Mouse (Mus musculus): Measurements from ENCODE around the gene Ankrd61.

The Ankrd61 gene

DNA sequence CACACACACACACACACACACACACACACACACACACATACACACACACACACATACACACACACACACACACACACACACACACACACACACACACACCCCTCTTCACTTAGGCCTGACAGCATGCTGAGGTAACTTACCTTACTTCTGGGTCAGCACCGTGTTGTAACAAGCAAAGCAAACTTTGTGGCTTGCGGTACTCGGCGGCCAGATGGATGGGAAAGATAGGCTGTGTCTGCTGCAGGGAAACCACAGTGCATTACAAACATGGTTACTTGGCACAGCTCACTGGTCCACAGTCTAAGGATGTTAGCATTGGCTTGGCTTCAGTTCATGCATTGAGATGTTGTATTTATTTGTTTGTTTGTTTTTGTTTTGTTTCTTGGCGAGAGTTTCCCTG lies 4.1 kb downstream of the Ankrd61 start:
- DNase-seq (ENCODE audit: low spot score): no peak

- DNase-seq (ENCODE audit: low spot score): peak; percentile 25
Observed at GRCm38 (mm10) chr5:143892255-143892886, 5.1 kb downstream of the Ankrd61 start.

DNA sequence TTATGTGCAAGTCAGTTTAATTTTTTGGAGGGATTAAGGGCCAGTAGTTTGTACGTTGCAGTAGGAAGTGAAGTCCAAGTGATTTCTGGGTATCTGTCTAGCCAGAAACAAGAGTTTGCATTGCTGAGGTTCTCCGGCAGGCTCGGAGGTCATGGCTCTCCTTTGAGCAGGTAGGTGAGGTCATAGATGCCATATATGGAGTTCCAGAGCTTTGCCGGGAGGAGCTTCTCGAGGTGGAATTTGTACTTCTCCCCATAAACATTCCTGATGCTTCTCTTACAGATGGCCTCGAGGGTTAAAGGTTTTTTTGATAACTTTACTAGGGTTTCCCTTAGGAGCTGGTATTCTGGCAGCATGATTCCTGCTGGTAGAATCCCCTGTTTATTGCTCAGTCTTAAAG lies 6.7 kb downstream of the Ankrd61 start:
- peak; percentile 78 for DNase-seq (ENCODE audit: low spot score)

- no peak for DNase-seq (ENCODE audit: low spot score)
Observed at GRCm38 (mm10) chr5:143885274-143885673, 12.2 kb downstream of the Ankrd61 start.

DNA sequence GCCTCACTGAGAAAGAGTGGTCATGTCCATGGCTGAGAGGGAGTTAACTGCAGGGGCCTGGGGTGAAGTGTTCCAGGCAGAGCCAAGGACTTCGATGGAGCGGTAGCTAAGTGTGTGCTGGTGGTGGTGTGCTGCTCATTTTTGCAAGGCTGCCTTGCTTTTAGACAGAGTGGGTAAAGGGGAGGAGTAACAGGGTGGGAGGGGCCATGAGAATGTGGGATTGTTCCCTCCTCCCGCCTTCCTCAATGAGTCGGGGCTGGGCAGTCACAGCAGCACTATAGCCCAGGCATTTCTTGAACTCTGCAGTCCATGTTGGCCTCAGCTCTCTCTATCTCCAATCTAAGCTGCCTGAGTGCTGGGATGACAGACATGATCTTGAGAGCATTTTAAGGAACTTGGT lies 22.9 kb downstream of the Ankrd61 start:
- no peak for DNase-seq (ENCODE audit: low spot score)

GRCm38 (mm10) chr5:143871547-143872169 lies 25.8 kb downstream of the Ankrd61 start:
- no peak for DNase-seq (ENCODE audit: low spot score)

All from yolk sac, embryonic 10.5 days (tissue).